Mouse (Mus musculus) midbrain, embryonic 10.5 days (tissue): ENCODE measurements around the gene Med24. TPM values are rescaled to one million over a fixed set of nuclear protein-coding genes. Genes with fewer than 3 reads are reported as not detected.

Experiments
- DNase-seq: peaks from one replicate; pipeline ENCODE4 v3.0.0-alpha.2; 2017; ENCODE audit warnings: low spot score
- H3K27ac ChIP-seq: fragments of 300-500 bp; sonication (generic); replicated peaks from 2 replicates; pipeline ENCODE4 v1.5.1; 2016; ENCODE audit warnings: mild to moderate bottlenecking
- H3K27me3 ChIP-seq: fragments of 300-500 bp; sonication (generic); 2 replicates; pipeline ENCODE4 v1.6.1; 2016; ENCODE audit warnings: low read depth, mild to moderate bottlenecking; ENCODE audit not compliant: poor library complexity, severe bottlenecking
- H3K36me3 ChIP-seq: fragments of 300-500 bp; sonication (generic); 2 replicates; pipeline ENCODE4 v1.6.1; 2016; ENCODE audit warnings: mild to moderate bottlenecking, moderate library complexity
- H3K4me1 ChIP-seq: fragments of 300-500 bp; sonication (generic); 2 replicates; pipeline ENCODE4 v1.6.1; 2016
- H3K4me3 ChIP-seq: fragments of 300-500 bp; sonication (generic); 2 replicates; pipeline ENCODE4 v1.5.1; 2016; ENCODE audit warnings: mild to moderate bottlenecking, moderate library complexity
- H3K9me3 ChIP-seq: fragments of 300-500 bp; sonication (generic); replicated peaks from 2 replicates; pipeline ENCODE4 v1.6.1; 2016; ENCODE audit warnings: mild to moderate bottlenecking
- WGBS: fragments of 180-500 bp; shearing (Covaris S2); methylation state at CpG from one replicate; pipeline ENCODE4 v1.1.7; 2016; 5-methylcytosine and 5-hydroxymethylcytosine counted together
- polyA plus RNA-seq: library from polyadenylated mRNA; unstranded; fragments of >200 nt; fragmentation: Nextera tagmentation; extraction: Ambion mirVana; gene quantifications from 2 replicates; pipeline ENCODE4 v1.2.1, GENCODE M21; 2016

The Med24 gene
- polyA plus RNA-seq, 1 experiment from 2014 or later: 74.1 TPM

DNA sequence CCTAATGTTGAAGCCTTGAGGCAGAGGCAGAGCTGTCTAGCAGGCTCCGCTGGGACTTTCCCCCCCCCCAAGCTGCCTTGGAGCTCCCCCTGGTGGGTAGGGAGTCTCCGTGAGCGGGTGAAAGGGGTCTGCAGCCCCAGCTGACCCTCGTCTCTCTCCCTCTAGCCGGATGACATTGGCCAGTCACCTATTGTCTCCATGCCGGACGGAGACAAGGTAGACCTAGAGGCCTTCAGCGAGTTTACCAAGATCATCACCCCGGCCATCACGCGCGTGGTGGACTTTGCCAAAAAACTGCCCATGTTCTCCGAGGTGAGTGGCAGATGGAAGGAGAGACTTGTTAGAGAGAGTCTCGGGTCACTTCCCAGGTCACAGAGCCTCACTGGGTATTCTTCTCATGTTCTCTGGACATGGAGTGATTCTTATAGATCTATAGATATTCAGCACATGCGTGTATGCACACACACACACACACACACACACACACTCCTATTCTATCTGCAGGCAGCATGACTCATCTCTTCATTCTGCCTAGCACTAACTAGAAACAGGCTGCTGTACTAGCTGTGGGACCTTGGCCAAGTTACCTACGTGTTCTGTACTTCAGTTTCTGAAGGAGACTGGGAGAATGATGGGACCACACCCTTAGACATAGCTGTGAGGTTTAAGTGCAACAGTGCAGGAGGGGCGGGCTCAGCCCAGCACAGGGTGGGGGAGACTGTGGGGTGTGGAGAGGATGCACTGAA, 33.7 kb upstream of the Med24 start:
- H3K4me3 ChIP-seq: no peak overlapping the region
- 70% methylated on average over 17 of the region's 17 CpGs for WGBS
- DNase-seq: no peak
- no peaks in the 10 kb centered on the region for H3K27me3 ChIP-seq
- peaks cover 55% of the 10 kb centered on the region for H3K36me3 ChIP-seq
- peaks cover 34% of the 10 kb centered on the region for H3K4me1 ChIP-seq
- no peaks in the 10 kb centered on the region for H3K9me3 ChIP-seq
- no peak overlapping the region for H3K27ac ChIP-seq

DNA sequence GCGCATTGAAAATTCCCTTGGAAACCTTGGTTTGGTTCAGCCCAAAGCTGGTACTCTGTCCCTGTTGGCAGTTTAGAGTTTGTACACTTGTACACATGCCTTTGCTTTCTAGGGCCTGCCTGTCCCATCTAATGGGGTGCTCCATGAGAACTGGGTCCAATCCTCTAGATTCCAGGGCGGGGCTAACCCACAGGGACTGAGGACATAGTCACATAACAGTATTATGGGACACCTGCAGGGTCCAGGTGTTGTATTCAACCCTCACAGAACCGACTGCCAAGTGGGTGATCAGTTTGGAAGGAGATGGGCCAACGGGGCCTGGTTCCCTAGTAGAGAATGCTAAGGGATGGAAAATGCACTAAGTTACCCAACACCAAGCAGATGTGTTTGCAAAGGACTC, 32.7 kb upstream of the Med24 start:
- Histone ChIP-seq H3K27me3 (no peaks in the 10 kb centered on the region), H3K4me1 (peaks cover 25% of the 10 kb centered on the region), H3K27ac (no peak overlapping the region), H3K9me3 (no peaks in the 10 kb centered on the region), H3K36me3 (peaks cover 56% of the 10 kb centered on the region), H3K4me3 (no peak overlapping the region)
- WGBS: 95% methylated on average over 4 of the region's 4 CpGs
- DNase-seq: no peak

DNA sequence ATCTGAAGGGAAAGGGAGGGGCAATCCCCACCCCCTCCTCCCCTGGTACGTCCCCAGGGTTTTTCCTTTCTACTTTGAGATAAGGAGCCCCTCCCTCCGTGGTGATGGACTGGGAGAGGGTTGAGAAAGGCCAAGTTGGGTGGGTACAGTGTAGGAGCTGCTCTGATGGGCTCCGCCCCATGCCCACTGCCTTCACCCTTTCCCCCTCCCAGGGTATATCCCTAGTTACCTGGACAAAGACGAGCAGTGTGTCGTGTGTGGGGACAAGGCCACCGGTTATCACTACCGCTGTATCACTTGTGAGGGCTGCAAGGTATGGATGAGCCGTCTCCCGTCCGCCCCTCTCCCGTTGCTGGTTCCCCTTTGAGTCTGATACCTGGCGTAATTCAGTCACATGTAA, 27.5 kb upstream of the Med24 start:
- DNase-seq: no peak
- 90% methylated on average over 12 of the region's 12 CpGs for WGBS
- Histone ChIP-seq H3K36me3 (peaks cover 39% of the 10 kb centered on the region), H3K27me3 (no peaks in the 10 kb centered on the region), H3K9me3 (no peaks in the 10 kb centered on the region), H3K27ac (no peak overlapping the region), H3K4me1 (peaks cover 40% of the 10 kb centered on the region), H3K4me3 (no peak overlapping the region)

DNA sequence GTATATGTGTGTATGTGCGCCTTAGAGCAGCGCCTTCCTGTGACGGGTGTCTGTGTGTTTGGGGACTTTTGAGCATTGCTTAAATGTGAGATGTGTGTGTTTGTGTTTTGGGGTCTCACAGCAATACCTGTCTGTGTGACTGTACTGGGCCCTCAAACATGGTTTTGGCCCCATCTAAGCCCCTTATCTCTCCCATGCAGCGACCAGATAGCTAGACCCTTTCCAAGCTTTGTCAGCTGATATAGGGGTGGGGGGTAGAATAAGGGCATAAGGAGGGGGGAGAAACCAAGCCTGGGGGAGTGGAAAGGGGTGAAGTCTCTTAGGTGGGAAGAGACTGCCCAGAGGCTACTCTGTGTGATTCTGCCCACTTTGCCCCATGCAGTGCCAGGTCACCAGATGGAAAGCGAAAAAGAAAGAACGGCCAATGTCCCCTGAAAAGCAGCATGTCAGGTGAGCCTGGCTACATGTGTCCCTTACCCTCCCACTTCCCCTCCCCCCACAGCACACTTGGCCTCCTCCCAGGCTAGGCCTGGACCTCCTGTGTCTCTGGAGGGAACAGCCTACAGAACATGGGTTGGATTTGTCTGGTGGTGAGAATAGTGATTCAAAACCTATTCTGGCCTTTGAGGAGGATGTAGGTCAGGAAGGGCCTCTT, 26.6 kb upstream of the Med24 start:
- Histone ChIP-seq H3K27me3 (no peaks in the 10 kb centered on the region), H3K4me1 (peaks cover 48% of the 10 kb centered on the region), H3K36me3 (peaks cover 32% of the 10 kb centered on the region), H3K9me3 (no peaks in the 10 kb centered on the region), H3K27ac (0 out of 2 replicates have a peak overlapping the region, but pooled peaks have one; percentile 42), H3K4me3 (no peak overlapping the region)
- no peak for DNase-seq
- WGBS: 89% methylated on average over 6 of the region's 6 CpGs

DNA sequence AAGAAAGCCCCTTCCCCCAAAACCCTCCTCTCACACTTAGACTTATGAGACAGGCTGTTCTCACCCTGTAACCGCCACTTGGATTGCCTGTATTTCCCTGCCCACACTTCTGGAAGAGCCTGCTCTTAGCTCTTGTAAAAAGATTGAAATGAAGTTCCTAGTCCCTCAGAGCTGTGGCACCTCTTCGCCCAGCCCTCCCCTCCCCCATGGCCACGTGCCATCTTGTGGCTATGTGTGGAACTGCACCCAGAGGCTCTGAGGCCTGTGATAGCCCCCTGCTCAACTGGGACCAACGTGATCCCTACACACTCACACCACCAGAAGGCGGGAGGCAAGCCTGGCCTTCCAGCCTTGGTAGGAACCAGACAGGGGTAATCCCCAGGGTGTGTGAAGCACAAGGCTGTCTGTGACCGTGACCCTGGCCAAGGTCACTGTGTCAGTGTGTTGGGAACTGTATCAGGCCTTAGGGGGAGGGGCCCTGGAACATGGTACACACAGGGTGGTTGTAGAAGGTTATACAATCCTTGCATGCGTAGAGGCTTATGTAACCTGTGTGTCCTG, 25.5 kb upstream of the Med24 start:
- no peaks in the 10 kb centered on the region for H3K27me3 ChIP-seq
- H3K4me3 ChIP-seq: 0 out of 2 replicates have a peak overlapping the region, but pooled peaks have one; percentile 5
- H3K4me1 ChIP-seq: peaks cover 60% of the 10 kb centered on the region
- WGBS: 22% methylated on average over 7 of the region's 7 CpGs
- peak; percentile 84 for DNase-seq
- H3K27ac ChIP-seq: peak overlapping the region; percentile 64
- H3K36me3 ChIP-seq: peaks cover 25% of the 10 kb centered on the region
- H3K9me3 ChIP-seq: no peaks in the 10 kb centered on the region

DNA sequence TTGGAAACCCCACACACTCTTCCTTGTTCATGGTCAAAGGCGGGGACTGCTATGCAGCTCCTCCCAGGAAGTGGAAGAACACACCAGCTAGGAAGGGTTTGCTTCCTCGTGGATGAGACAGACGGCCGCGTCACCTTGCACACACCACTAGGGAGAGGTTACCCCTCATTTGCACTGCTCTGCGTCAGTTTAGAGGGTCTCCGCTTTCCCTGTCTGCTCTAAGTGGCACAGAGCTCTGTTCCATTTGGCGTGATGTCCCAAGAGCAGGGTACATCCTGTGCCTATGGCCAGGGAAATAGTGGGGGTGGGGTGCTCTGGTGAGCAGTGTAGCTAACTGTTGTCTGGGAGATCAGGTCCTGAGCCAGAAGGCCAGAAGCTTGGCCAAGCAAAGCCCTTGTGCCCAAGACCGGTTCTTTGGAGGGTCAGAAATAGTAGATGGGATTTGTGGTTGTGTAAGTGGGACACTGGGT, 25.0 kb upstream of the Med24 start:
- H3K9me3 ChIP-seq: no peaks in the 10 kb centered on the region
- no peak for DNase-seq
- H3K36me3 ChIP-seq: peaks cover 25% of the 10 kb centered on the region
- 80% methylated on average over 9 of the region's 9 CpGs for WGBS
- H3K4me3 ChIP-seq: 0 out of 2 replicates have a peak overlapping the region, but pooled peaks have one; percentile 5
- H3K27me3 ChIP-seq: no peaks in the 10 kb centered on the region
- H3K27ac ChIP-seq: peak overlapping the region; percentile 64
- H3K4me1 ChIP-seq: peaks cover 65% of the 10 kb centered on the region

DNA sequence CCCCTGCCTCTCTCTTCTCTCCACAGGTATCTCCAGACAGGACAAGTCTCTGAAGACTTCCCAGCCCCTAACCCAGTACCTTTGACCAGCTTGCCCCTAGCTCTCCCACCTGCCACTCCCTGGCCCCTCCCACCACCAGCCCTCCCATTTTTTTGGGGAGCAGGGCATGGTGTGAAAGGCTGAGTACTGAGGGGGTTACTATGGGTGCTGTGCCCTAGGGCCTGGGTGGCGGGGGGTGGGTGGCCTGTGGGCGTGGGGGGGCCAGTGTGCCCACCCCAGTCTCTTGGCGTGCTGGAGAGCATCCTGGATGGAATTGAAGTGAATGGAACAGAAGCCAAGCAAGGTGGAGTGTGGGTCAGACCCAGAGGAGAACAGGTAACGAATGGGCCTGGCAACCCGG, 24.0 kb upstream of the Med24 start:
- H3K27me3 ChIP-seq: no peaks in the 10 kb centered on the region
- 93% methylated on average over 5 of the region's 5 CpGs for WGBS
- H3K36me3 ChIP-seq: peaks cover 20% of the 10 kb centered on the region
- no peak overlapping the region for H3K27ac ChIP-seq
- H3K4me3 ChIP-seq: no peak overlapping the region
- DNase-seq: no peak
- H3K9me3 ChIP-seq: no peaks in the 10 kb centered on the region
- H3K4me1 ChIP-seq: peaks cover 74% of the 10 kb centered on the region

DNA sequence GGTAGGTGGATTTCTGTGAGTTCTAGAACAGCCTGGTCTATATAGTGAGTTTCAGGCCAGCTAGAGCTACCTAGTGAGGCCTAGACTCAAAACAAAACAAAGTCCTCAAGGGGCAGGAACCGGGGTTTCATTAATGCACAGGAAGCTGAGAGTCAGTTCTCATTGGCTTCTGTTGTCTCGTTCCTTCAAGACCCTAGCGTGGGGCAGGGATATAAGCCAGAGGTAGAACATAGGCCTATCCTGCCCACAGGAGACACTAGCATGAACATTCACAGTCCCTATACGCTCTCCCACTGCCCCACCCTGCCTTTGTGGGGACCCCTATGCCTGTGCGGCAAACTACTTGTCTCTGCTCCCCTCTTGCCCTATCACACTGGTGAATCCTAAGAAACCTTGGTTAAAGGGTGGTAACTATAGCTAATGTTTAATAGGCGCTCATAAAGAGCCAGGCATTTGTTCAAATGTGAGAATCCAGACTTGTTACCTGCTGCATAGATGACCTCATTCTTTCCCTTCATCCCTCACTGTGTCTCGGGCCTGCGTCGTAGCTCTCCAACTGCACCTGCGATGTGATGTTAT, 23.4 kb upstream of the Med24 start:
- H3K27ac ChIP-seq: peak overlapping the region; percentile 85; the same call in 1 of the 2 replicates
- no peaks in the 10 kb centered on the region for H3K27me3 ChIP-seq
- peaks cover 80% of the 10 kb centered on the region for H3K4me1 ChIP-seq
- no peak overlapping the region for H3K4me3 ChIP-seq
- H3K9me3 ChIP-seq: no peaks in the 10 kb centered on the region
- DNase-seq: no peak
- 90% methylated on average over 10 of the region's 10 CpGs for WGBS
- H3K36me3 ChIP-seq: peaks cover 19% of the 10 kb centered on the region; the same call in 1 of the 2 replicates

DNA sequence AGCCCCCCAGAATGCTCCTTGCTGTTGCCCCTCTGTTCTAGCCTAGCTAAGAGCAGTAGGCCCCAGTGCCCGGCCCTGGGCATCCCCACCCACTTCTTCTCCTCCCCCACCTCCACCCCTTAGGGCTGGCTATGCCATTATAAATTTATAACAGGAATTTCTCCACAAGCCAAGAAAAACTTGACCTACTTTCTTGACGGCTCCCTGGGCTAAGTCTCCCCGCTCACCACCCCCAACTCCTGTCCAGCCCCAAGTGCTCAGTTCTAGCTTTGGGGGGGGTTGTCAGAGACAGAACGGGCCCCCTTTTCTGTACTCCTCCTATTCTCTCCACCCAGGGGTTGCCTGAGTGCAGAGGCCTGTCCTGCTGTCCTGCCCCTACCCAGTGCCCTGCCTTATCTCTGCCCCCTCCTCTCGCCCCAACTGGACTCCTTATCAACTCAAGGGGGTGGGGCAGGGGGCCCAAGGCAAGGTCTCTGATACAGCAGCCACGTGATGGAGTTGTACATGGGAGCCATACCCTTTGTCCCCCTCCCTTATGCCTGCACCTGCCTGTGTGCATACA, 22.1 kb upstream of the Med24 start:
- WGBS: 49% methylated on average over 6 of the region's 6 CpGs
- no peaks in the 10 kb centered on the region for H3K9me3 ChIP-seq
- peak overlapping the region; percentile 85 for H3K27ac ChIP-seq
- H3K4me3 ChIP-seq: peak overlapping the region; percentile 26; the same call in 1 of the 2 replicates
- H3K4me1 ChIP-seq: peaks cover 93% of the 10 kb centered on the region
- H3K36me3 ChIP-seq: peaks cover 14% of the 10 kb centered on the region; the same call in 1 of the 2 replicates
- no peaks in the 10 kb centered on the region; the same call in 1 of the 2 replicates for H3K27me3 ChIP-seq
- DNase-seq: no peak

DNA sequence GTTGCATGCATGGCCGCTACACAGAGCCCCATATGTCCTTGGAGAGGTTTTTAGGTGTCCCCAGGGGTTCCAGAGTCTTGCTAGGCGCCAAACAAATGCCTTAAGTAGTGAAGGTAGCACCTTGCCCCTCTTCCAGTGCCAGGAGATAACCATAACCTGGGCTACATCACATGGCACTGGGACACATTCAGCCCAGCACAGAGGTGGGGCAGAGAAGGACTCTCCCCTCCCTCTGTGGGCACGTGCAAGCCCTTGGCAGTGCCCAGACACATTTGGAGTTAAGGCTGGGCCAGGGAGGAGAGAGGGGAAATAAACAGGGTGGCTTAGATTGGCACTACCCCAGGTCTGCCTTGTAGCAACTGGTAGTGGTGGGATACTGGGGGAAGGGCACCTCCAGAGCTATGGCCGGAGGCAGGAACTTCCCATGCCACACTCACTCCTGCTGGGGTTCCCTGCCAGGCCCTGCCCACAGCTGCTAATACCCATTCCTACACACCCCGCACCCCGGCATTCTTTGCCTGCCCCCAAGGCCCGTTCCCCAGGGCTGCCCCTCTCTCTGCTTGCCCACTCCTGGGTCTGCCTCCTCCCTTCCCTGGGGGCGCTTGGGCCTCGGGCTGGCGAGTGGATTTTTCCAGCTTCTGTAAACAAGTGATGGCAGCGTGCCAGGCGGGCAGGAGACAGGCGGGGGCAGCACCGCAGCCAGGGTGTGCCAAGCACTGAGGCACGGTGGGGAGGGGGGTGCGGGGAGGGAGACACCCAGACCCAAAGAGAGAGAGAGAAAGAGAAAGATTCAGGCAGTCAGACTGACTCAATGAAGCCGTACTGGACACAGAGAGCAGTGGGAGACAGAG, 21.3 kb upstream of the Med24 start:
- peak overlapping the region; percentile 85 for H3K27ac ChIP-seq
- 40% methylated on average over 17 of the region's 17 CpGs for WGBS
- H3K27me3 ChIP-seq: peaks cover 7% of the 10 kb centered on the region; the same call in 1 of the 2 replicates
- no peak for DNase-seq
- peaks cover 93% of the 10 kb centered on the region for H3K4me1 ChIP-seq
- peak overlapping the region; percentile 26; the same call in 1 of the 2 replicates for H3K4me3 ChIP-seq
- peaks cover 10% of the 10 kb centered on the region; the same call in 1 of the 2 replicates for H3K36me3 ChIP-seq
- H3K9me3 ChIP-seq: no peaks in the 10 kb centered on the region

DNA sequence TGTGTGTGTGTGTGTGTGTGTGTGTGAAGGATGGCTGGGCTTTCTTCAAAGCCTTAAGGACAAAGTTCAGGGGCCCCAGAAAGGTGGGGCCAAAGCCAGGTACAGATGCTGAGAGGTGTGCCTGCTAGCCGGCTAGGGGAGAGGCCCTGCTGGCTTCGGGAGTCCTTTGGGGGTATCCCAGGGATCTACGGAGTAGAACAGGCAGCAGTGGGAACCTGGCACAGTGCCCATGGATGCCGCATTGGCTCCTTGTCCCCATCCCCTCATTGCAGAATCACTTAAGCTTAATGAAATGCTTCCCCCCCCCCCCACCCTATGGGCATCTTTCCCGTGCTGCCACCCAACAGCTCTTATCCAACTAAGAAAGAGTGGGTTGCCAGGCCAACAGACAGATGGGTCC, 20.5 kb upstream of the Med24 start:
- Histone ChIP-seq H3K4me1 (peaks cover 97% of the 10 kb centered on the region), H3K9me3 (no peaks in the 10 kb centered on the region), H3K27me3 (peaks cover 7% of the 10 kb centered on the region; the same call in 1 of the 2 replicates), H3K36me3 (peaks cover 10% of the 10 kb centered on the region; the same call in 1 of the 2 replicates), H3K4me3 (peak overlapping the region; percentile 36), H3K27ac (peak overlapping the region; percentile 85)
- DNase-seq: no peak
- 52% methylated on average over 5 of the region's 5 CpGs for WGBS
